In the genomic region with DNA sequence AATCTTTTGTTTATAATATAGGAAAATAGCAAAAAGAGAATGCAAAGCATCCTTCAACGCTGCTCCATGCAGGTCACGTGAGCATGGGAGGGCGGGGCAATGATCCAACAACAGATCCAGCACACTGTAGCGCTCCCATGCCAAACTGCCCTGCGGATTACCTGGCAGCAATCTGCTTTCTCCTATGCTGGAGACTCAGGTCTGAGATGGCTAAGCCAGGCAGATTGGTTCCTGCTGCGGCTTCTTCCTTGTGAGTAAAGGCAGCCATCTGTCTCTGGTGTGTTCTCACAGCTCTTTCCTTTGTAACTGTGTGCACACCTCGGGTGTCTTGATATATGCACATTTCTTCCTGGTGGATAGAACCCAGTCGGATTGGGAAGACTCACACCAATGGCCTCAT, we compare ENCODE assay signal across 31 mouse cellular contexts.
DNase-seq lines count a peak whose midpoint lies in the region; ATAC-seq lines count a peak whose summit lies in the region.
"Had no signal": no experiment of that assay in that cellular context is flagged by ENCODE, and none has a peak within 500 bp of the region (broad histone marks: within the 10 kb centered on the region; RNA-seq: fewer than 3 reads in every experiment).

No protein-coding gene starts in this region.

- H3K27me3 ChIP-seq in neural tube, embryonic 15.5 days (replicated peaks): no peaks in the 10 kb centered on the region
- H3K27me3 ChIP-seq: embryonic facial prominence, embryonic 15.5 days; forebrain, embryonic 13.5 days; heart, embryonic 13.5 days; hindbrain, embryonic 15.5 days; intestine, embryonic 15.5 days; limb, embryonic 15.5 days; liver, embryonic 13.5 days; megakaryocyte, embryonic 14.5 days; midbrain, embryonic 12.5 days; neural tube, embryonic 13.5 days had no signal

- no peaks in the 10 kb centered on the region for H3K36me3 ChIP-seq in neural tube, embryonic 15.5 days
- H3K36me3 ChIP-seq: embryonic facial prominence, embryonic 10.5 days; embryonic facial prominence, embryonic 15.5 days; heart, embryonic 13.5 days; hindbrain, embryonic 15.5 days; intestine, embryonic 15.5 days; limb, embryonic 10.5 days; limb, embryonic 15.5 days; liver, embryonic 13.5 days; midbrain, embryonic 12.5 days; neural tube, embryonic 13.5 days had no signal

- H3K9me3 ChIP-seq in neural tube, embryonic 15.5 days (replicated peaks): 0 out of 2 replicates have a peak, but pooled peaks cover 3% of the 10 kb centered on the region
- H3K9me3 ChIP-seq: embryonic facial prominence, embryonic 15.5 days; forebrain, embryonic 13.5 days; intestine, embryonic 15.5 days; limb, embryonic 10.5 days; limb, embryonic 15.5 days; liver, embryonic 13.5 days; midbrain, embryonic 12.5 days had no signal

- H3K9ac ChIP-seq in neural tube, embryonic 15.5 days (replicated peaks): no peak overlapping the region
- H3K9ac ChIP-seq: embryonic facial prominence, embryonic 15.5 days; forebrain, embryonic 13.5 days; heart, embryonic 13.5 days; hindbrain, embryonic 15.5 days; intestine, embryonic 15.5 days; limb, embryonic 15.5 days; liver, embryonic 13.5 days; midbrain, embryonic 12.5 days; neural tube, embryonic 13.5 days had no signal

- 92% methylated on average over 8 of the region's 8 CpGs for WGBS in neural tube, embryonic 15.5 days

- no peak overlapping the region for H3K4me3 ChIP-seq in neural tube, embryonic 15.5 days (replicated peaks)
- H3K4me3 ChIP-seq: embryonic facial prominence, embryonic 10.5 days; embryonic facial prominence, embryonic 15.5 days; forebrain, embryonic 13.5 days; heart, adult 2 months; heart, embryonic 13.5 days; hindbrain, embryonic 15.5 days; intestine, embryonic 15.5 days; layer of hippocampus, adult 2 months; limb, embryonic 10.5 days; limb, embryonic 15.5 days; liver, embryonic 13.5 days; megakaryocyte, embryonic 14.5 days; midbrain, embryonic 12.5 days; neural tube, embryonic 13.5 days had no signal

- no peak overlapping the region for H3K27ac ChIP-seq in neural tube, embryonic 15.5 days (replicated peaks)
- H3K27ac ChIP-seq: embryonic facial prominence, embryonic 10.5 days; embryonic facial prominence, embryonic 15.5 days; forebrain, embryonic 13.5 days; heart, adult 2 months; heart, embryonic 13.5 days; hindbrain, embryonic 15.5 days; intestine, embryonic 15.5 days; layer of hippocampus, adult 2 months; limb, embryonic 10.5 days; limb, embryonic 15.5 days; liver, embryonic 13.5 days; midbrain, embryonic 12.5 days; neural tube, embryonic 13.5 days had no signal

- H3K4me1 ChIP-seq in neural tube, embryonic 15.5 days: no peaks in the 10 kb centered on the region
- H3K4me1 ChIP-seq: embryonic facial prominence, embryonic 10.5 days; embryonic facial prominence, embryonic 15.5 days; forebrain, embryonic 13.5 days; heart, embryonic 13.5 days; hindbrain, embryonic 15.5 days; intestine, embryonic 15.5 days; limb, embryonic 15.5 days; liver, embryonic 13.5 days; megakaryocyte, embryonic 14.5 days; midbrain, embryonic 12.5 days; neural tube, embryonic 13.5 days had no signal

- ATAC-seq in cerebellum, adult (ENCODE audit: insufficient number of reproducible peaks, low FRiP score, low TSS enrichment): peak; percentile 68; the same call in 1 of the 2 replicates
- no peak for ATAC-seq in neural tube, embryonic 15.5 days (ENCODE audit: low FRiP score)
- ATAC-seq: forebrain, embryonic 13.5 days; intestine, embryonic 15.5 days; lung, postnatal 0 days had no signal

- DNase-seq in R1 (ENCODE audit: low read depth, low spot score): peak; percentile 3
- peak; percentile 71 for DNase-seq in cerebellum, adult 8-10 months
- DNase-seq in cerebellum, postnatal 25 days: peak; percentile 87 to 93
- DNase-seq in gastrocnemius, postnatal 10 days: no peak
- no peak for DNase-seq in heart, adult 18-20 months
- DNase-seq: adrenal gland, adult 8-10 months; gastrocnemius, postnatal 36 days; heart, adult 2 months; heart, postnatal 10 days; kidney, adult 2 months; kidney, postnatal 36 days; liver, embryonic 13.5 days; lung, adult 18-20 months; lung, postnatal 4 days; retina, postnatal 1 day; right cerebral cortex, postnatal 14 days had no signal

- no peak overlapping the region for H3K4me2 ChIP-seq in neural tube, embryonic 15.5 days
- H3K4me2 ChIP-seq: embryonic facial prominence, embryonic 15.5 days; forebrain, embryonic 13.5 days; heart, embryonic 13.5 days; hindbrain, embryonic 15.5 days; intestine, embryonic 15.5 days; limb, embryonic 15.5 days; liver, embryonic 13.5 days; midbrain, embryonic 12.5 days; neural tube, embryonic 13.5 days had no signal

Comparison
In these comparisons a context has a peak if more than half of its experiments do, and no peak if none do; other contexts are left out.
1. DNase-seq: peak in R1 (single experiment), cerebellum, adult 8-10 months (single experiment) and cerebellum, postnatal 25 days (2 of 2); none in gastrocnemius, postnatal 10 days (single experiment) and heart, adult 18-20 months (0 of 2).